Mouse (Mus musculus): Measurements from ENCODE around the gene Crb2.

DNA sequence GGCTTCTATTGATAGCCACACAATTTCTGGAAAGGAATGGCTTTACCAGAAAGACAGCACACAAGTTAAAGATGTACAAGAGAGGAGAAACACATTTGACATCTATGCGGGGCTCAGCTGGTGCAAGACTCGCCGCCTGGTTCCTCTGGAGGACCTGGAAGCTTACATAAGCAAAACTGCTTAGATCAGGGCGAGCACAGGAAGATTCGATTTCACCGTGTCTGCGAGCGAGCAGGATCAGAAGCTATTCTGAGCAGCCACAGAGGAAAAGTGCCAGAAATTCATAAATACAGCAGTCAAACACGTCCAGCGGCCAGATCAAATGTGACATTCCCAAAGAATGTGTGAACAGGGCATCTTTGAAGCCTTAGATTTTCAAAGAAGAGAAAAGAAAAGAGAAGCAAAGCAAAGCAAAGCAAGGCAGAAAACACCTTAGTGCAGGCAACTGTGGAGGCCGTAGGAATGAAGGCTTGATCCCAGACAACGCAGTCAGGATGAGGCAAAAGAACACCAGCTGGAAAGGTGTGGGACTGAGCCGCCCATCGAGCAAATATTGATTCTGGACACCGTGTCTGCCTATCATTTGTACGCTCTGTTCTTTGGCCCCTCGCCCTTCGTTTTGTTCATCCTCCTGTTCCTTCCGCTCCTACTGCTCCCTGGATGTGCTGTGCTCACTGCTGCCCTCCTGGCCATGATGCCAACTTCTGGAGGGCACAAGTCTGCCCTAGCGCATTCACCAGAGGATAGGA, 34.1 kb upstream of the Crb2 start:
- TF ChIP-seq POLR2A (IDR thresholded peaks at IDR 0.05; ENCODE audit: insufficient read depth, low read length) (no peak), EP300 (IDR thresholded peaks at IDR 0.05; ENCODE audit: insufficient read depth, low read depth, low read length) (no peak)
